Mouse (Mus musculus) bone marrow, adult 2 months (tissue): ENCODE results near the gene Smyd3. TPM values are rescaled to one million over a fixed set of nuclear protein-coding genes. Genes with fewer than 3 reads are reported as not detected.

ENCODE experiments used
- H3K27ac ChIP-seq: fragments of 200-500 bp; 2 replicates; pipeline ENCODE4 v1.5.1; 2012; ENCODE audit warnings: low read depth, mild to moderate bottlenecking, control low read depth, inconsistent platforms, low read length; ENCODE audit not compliant: control insufficient read depth, poor library complexity, insufficient read depth
- H3K4me1 ChIP-seq: fragments of 200-500 bp; 2 replicates; pipeline ENCODE4 v1.6.1; 2011; ENCODE audit warnings: low read length; ENCODE audit not compliant: control insufficient read depth, insufficient read depth
- H3K4me3 ChIP-seq: fragments of 200-500 bp; replicated peaks from 2 replicates; pipeline ENCODE3; 2011; ENCODE audit warnings: mild to moderate bottlenecking, low read depth, low read length, control low read depth; ENCODE audit not compliant: control insufficient read depth
- CTCF ChIP-seq: fragments of 200-500 bp; IDR thresholded peaks from 2 replicates; pipeline ENCODE4 v1.5.1; 2011; ENCODE audit warnings: low read length, control low read depth; ENCODE audit not compliant: control insufficient read depth, insufficient read depth
- POLR2A ChIP-seq: fragments of 200-500 bp; IDR thresholded peaks from 2 replicates; pipeline ENCODE4 v1.6.1; 2011; ENCODE audit warnings: low read depth, mild to moderate bottlenecking, control low read depth, low read length, borderline replicate concordance; ENCODE audit not compliant: control insufficient read depth
- WGBS: fragments of 180-500 bp; shearing (Covaris S2); methylation state at CpG from one replicate; pipeline ENCODE4 v1.1.7; 2018; 5-methylcytosine and 5-hydroxymethylcytosine counted together
- polyA plus RNA-seq: library from polyadenylated mRNA; stranded (reverse); fragments of >200 nt; gene quantifications from 2 replicates; pipeline ENCODE4 v1.2.4, GENCODE M21; 2011; ENCODE audit warnings: low replicate concordance; ENCODE audit not compliant: missing spikeins, insufficient read depth, insufficient read length

The Smyd3 gene
- polyA plus RNA-seq, 1 experiment: 20.8 TPM

DNA sequence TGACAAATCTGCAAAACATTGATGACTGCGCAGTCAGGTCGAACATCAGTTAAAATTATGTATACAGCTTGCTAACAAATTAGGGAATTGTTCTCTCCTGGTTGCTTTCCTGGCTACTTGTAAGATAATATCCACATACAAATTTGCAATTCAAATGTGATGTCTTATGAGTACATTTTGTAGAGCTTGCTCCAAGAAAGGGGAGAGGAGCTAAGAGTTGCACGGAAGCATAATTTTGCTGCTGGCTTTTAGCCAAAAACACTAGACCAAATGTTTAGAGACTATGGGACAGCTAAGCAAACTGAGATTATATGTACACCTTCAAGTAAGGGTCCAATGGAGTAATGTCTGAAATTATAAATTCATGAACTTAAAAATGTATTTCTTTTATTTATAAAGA, 146.7 kb downstream of the Smyd3 start:
- Histone ChIP-seq H3K4me1 (no peaks in the 10 kb centered on the region), H3K4me3 (no peak overlapping the region), H3K27ac (no peak overlapping the region)
- TF ChIP-seq POLR2A (no peak), CTCF (no peak)
- WGBS: 94% methylated on average over 3 of the region's 3 CpGs

DNA sequence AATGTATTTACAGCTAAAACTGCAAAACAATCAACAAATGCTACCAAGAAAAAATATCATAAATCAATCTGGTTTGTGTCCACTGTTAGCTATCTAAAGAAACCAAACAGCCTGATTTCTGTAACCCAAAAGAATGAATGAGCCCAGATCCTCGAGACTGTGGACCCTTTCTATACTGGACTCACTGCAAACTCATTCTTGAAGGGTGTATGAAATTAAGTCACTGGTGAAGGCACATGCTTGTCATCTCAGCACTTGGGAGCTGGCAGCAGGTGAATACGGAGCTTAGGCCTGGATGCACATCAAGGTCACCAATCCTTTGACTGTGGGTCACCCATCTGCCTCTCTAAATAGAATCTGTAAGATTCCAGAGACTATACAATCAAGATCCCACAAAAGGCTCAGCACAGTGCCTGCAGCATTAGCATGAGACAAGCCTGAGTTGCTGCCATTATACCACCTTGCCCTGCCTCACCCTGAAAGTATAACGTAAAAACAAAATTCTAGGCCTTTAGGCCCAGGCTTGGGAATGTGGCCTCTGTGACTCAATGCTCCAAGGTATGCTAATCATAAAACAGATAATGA, 149.3 kb downstream of the Smyd3 start:
- H3K4me3 ChIP-seq: no peak overlapping the region
- TF ChIP-seq POLR2A: no peak
- H3K27ac ChIP-seq: no peak overlapping the region
- 88% methylated on average over 3 of the region's 3 CpGs for WGBS
- no peaks in the 10 kb centered on the region for H3K4me1 ChIP-seq

DNA sequence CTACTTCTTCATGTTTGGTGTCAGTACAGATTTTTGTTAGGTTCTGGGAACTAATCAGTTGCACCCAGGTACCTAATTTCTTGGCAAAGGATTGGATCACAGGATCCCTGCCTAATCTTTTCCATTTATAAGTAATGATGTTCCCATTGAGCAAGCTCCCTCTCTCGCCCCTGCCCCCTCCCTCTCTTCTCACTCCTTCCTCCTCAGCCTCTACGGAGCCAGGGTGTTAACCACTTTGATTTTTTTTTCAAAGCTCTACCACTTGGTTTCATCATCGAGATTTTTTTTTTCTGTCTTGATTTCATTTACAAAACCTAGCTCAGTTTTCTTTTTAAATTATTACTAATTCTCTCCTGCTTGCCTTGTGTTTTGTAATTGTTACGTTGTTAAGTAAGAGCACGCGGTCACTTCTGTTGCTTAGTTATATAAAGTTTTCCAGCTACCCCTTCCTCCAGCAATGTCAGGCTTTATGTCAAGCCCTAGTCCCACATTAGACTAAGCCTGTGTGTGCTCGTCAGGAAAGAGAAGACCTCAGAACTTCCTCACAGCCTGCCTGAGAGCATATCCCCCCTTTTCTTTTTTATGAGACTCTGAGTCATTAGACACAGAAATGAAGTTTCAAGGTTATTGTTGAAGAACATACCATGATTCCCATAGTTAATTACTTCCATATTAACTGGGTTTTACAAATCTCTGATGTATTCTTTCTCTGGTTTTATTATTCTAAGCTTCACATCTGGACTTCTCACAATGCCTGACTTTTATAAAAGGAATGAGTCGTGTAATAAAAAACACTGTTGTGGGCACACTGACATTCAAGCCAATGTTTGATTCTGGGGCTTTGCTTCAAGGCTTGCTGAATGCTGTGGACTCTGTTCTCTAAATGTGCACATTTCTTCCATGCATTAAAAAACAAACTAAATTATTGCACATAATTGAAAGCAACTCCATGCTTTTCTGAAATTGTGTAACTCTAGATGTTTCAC, 156.1 kb downstream of the Smyd3 start:
- 27% methylated on average over 8 of the region's 8 CpGs for WGBS
- TF ChIP-seq POLR2A: no peak
- TF ChIP-seq CTCF: no peak
- Histone ChIP-seq H3K27ac (no peak overlapping the region), H3K4me1 (no peaks in the 10 kb centered on the region), H3K4me3 (no peak overlapping the region)

DNA sequence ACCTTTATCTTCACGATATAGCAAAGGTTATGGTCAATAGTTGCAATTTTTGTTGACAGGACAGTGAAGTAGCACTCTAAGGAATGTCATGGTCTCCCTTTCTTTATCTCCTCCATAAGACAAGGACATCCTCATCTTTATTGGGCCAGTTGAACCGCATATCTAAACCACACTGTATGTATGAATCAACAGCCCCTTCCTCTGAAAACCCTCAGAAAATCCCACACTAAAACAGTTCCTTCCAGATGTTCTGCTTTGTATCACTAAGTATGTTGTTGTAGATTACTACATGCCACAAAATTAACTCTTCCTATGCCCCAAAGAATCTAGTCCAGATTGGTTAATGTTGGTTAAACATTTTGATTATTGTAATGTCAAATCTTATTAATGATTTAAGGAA, 160.7 kb downstream of the Smyd3 start:
- Histone ChIP-seq H3K4me1 (no peaks in the 10 kb centered on the region), H3K27ac (no peak overlapping the region), H3K4me3 (no peak overlapping the region)
- TF ChIP-seq CTCF: no peak
- TF ChIP-seq POLR2A: no peak
- WGBS: 44% methylated on average over 2 of the region's 2 CpGs

DNA sequence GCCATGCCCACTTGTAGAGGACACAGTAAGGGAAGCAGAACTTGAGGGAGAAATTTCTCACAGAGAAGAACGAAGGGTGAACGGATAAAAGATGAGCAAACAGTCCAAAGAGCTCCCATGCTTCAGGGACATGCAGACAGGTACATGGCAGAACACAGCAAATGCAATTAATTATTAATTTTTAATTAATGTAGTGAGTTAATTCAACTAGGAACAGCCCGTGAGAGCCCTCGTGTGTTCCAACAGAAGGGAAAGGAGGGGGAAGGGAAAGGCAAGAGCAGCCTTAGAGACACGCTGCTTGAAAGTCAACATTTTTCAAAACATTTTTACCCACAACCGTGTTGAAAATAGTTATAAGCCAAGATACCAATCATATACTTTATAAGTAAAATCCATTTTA, 163.6 kb downstream of the Smyd3 start:
- WGBS: 87% methylated on average over 6 of the region's 6 CpGs
- TF ChIP-seq CTCF (no peak), POLR2A (no peak)
- Histone ChIP-seq H3K4me3 (no peak overlapping the region), H3K27ac (no peak overlapping the region), H3K4me1 (no peaks in the 10 kb centered on the region)

DNA sequence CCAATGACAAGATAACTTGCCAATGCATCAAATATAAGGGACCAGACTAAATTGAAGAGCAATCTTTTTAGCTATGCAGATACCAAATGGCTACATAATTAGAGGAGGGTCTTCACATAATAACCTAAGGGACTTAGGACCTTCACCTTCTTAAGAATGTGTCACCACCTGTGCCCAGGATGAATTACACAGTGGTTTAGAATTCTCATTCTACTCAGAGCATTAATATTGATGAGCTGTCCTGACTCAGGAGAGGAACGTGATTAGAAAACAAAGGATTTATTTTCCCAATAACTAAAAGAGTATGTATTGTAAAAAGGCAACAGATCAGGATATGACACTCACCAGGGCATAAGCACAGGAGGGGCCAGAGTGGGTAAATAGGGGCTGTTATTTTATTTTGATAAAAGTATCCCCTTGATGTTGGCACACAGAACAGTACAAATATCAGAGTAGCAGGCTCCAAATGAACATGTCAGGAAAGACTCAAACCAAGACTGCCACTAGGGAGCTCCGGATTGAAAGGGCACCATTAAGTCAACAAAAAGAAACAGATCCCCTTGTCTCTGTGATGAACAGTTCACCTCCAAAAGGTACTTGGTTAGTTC, 172.4 kb downstream of the Smyd3 start:
- TF ChIP-seq CTCF (no peak), POLR2A (no peak)
- WGBS: 79% methylated on average over 2 of the region's 2 CpGs
- H3K4me3 ChIP-seq: no peak overlapping the region
- H3K4me1 ChIP-seq: no peaks in the 10 kb centered on the region; the same call in 1 of the 2 replicates
- H3K27ac ChIP-seq: no peak overlapping the region

DNA sequence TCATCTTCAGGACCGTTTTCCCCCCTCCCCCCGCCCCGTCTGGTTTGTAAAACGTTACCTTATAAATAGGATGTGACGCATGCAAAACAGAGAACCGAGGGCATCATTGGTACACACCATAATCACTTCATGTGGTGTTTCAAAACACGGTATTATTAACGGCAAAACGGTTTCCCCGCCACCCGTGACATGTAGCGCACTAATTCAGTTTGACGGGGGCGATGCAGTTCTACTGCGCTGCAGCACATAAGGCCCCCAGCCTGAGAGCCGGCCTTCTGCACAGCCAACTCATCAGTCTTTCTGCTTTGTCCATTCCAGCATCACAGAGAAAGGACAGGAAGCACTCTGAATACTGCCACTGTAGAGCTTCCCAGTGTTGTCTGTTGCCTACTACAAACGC, 174.4 kb downstream of the Smyd3 start:
- H3K4me1 ChIP-seq: no peaks in the 10 kb centered on the region; the same call in 1 of the 2 replicates
- H3K4me3 ChIP-seq: no peak overlapping the region
- TF ChIP-seq POLR2A (no peak), CTCF (no peak)
- H3K27ac ChIP-seq: no peak overlapping the region
- WGBS: 92% methylated on average over 17 of the region's 17 CpGs

DNA sequence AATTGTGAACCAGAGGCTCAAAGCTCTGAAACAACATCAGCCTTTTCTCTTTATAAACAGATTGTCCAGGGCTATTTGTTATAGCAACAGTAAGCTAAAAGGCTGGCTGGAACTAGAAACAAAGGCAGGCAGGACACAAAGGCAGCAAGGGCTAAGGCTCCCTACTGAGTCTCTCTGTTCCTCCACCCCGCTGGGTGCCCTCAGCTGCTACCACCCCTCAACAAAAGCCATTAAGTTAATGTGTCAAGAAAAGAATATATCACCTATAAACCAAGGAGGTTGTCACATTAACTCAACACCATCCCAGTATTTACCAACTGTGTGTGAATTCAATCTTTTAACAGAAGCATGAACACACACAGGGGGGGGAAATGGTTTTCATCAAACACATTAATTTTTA, 176.3 kb downstream of the Smyd3 start:
- WGBS: 79% methylated on average over 1 of the region's 1 CpGs
- H3K4me3 ChIP-seq: no peak overlapping the region
- TF ChIP-seq POLR2A (no peak), CTCF (no peak)
- H3K4me1 ChIP-seq: no peaks in the 10 kb centered on the region
- H3K27ac ChIP-seq: no peak overlapping the region
